Mouse (Mus musculus): ENCODE measurements around the gene Gm44511. TPM values are rescaled to one million over a fixed set of nuclear protein-coding genes. Genes with fewer than 3 reads are reported as not detected.
"Not testable (repeated sequence)": the region's sequence is repeated elsewhere in the genome, so short reads cannot be mapped to it uniquely, and the experiment has no call there.

The Gm44511 gene
- polyA plus RNA-seq, 1 experiment from 2014 or later = 0.38 TPM

DNA sequence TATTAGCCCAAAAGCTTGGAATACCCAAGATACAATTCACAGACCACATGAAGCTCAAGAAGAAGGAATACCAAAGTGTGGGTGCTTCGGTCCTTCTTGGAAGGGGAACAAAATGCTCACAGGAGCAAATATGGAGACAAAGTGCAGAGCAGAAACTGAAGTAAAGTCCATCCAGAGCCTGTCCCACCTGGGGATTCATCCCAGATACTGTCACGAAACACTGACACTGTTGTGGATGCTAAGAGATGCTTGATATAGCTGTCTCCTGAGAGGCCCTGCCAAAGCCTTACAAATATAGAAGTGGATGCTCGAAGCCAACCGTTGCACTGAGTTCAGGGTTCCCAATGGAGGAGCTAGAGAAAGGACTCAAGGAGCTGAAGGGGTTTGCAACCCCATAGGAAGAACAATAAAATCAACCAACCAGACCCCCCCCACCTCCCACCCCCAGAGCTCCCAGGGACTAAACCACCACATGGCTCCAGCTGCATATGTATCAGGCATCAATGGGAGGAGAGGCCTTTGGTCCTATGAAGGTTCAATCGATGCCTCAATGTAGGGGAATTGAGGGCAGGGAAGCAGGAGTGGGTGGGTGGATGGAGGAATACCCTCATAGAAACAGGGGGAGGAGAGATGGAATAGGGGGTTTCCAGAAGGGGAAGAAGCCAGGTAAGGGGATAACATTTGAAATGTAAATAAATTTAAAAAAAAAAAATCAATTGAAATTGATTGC is 66.7 kb downstream of the Gm44511 start:
- Histone ChIP-seq H3K9ac (ENCODE audit: low read depth, low read length) (no peak overlapping the region), H3K9me3 (ENCODE audit: control insufficient read depth, low read length) (no peaks in the 10 kb centered on the region), H3K27me3 (replicated peaks; ENCODE audit: control insufficient read depth, insufficient read depth, low read length) (no peaks in the 10 kb centered on the region), H3K4me2 (ENCODE audit: low read depth, low read length) (no peak overlapping the region), H3K27ac (ENCODE audit: low read length) (no peak overlapping the region), H3K4me1 (ENCODE audit: control insufficient read depth, insufficient read depth, low read length) (0 out of 2 replicates have a peak, but pooled peaks cover 4% of the 10 kb centered on the region), H3K36me3 (ENCODE audit: control insufficient read depth, insufficient read depth, low read length) (no peaks in the 10 kb centered on the region), H3K4me3 (ENCODE audit: low read length) (no peak overlapping the region)
- no peak for ATAC-seq
- WGBS = 83% methylated on average over 5 of the region's 5 CpGs

- 26% methylated on average over 4 of the region's 4 CpGs for WGBS
- ATAC-seq = peak; percentile 19
- H3K27me3 ChIP-seq (replicated peaks; ENCODE audit: control insufficient read depth, insufficient read depth, low read length); H3K4me3 ChIP-seq (ENCODE audit: low read length); H3K4me1 ChIP-seq (ENCODE audit: control insufficient read depth, insufficient read depth, low read length); H3K9me3 ChIP-seq (ENCODE audit: control insufficient read depth, low read length); H3K9ac ChIP-seq (ENCODE audit: low read depth, low read length); H3K36me3 ChIP-seq (ENCODE audit: control insufficient read depth, insufficient read depth, low read length); H3K27ac ChIP-seq (ENCODE audit: low read length); H3K4me2 ChIP-seq (ENCODE audit: low read depth, low read length): not testable (repeated sequence)
These were observed 70.7 kb downstream of the Gm44511 start for GRCm38 (mm10) chr6:128755402-128755763.

GRCm38 (mm10) chr6:128754748-128755401 is 71.2 kb downstream of the Gm44511 start:
- Histone ChIP-seq H3K27ac (ENCODE audit: low read length) (peak overlapping the region; percentile 73), H3K4me2 (ENCODE audit: low read depth, low read length) (peak overlapping the region; percentile 32; the same call in 1 of the 2 replicates)
- not testable (repeated sequence) for H3K9ac ChIP-seq (ENCODE audit: low read depth, low read length); H3K36me3 ChIP-seq (ENCODE audit: control insufficient read depth, insufficient read depth, low read length); H3K27me3 ChIP-seq (replicated peaks; ENCODE audit: control insufficient read depth, insufficient read depth, low read length); H3K4me1 ChIP-seq (ENCODE audit: control insufficient read depth, insufficient read depth, low read length); H3K9me3 ChIP-seq (ENCODE audit: control insufficient read depth, low read length); H3K4me3 ChIP-seq (ENCODE audit: low read length)
- peak; percentile 75 for ATAC-seq
- 55% methylated on average over 12 of the region's 12 CpGs for WGBS

GRCm38 (mm10) chr6:128754265-128754664 is 71.8 kb downstream of the Gm44511 start:
- peak; percentile 79 for ATAC-seq
- WGBS = 33% methylated on average over 10 of the region's 10 CpGs
- H3K27me3 ChIP-seq (replicated peaks; ENCODE audit: control insufficient read depth, insufficient read depth, low read length); H3K36me3 ChIP-seq (ENCODE audit: control insufficient read depth, insufficient read depth, low read length); H3K4me3 ChIP-seq (ENCODE audit: low read length); H3K9me3 ChIP-seq (ENCODE audit: control insufficient read depth, low read length); H3K4me1 ChIP-seq (ENCODE audit: control insufficient read depth, insufficient read depth, low read length): not testable (repeated sequence)
- peak overlapping the region; percentile 73 for H3K27ac ChIP-seq (ENCODE audit: low read length)
- H3K4me2 ChIP-seq (ENCODE audit: low read depth, low read length) = peak overlapping the region; percentile 32; the same call in 1 of the 2 replicates
- H3K9ac ChIP-seq (ENCODE audit: low read depth, low read length) = peak overlapping the region; percentile 59; the same call in 1 of the 2 replicates

- WGBS = 31% methylated on average over 8 of the region's 8 CpGs
- H3K9me3 ChIP-seq (ENCODE audit: control insufficient read depth, low read length); H3K4me1 ChIP-seq (ENCODE audit: control insufficient read depth, insufficient read depth, low read length); H3K4me3 ChIP-seq (ENCODE audit: low read length); H3K36me3 ChIP-seq (ENCODE audit: control insufficient read depth, insufficient read depth, low read length); H3K27me3 ChIP-seq (replicated peaks; ENCODE audit: control insufficient read depth, insufficient read depth, low read length): not testable (repeated sequence)
- Histone ChIP-seq H3K27ac (ENCODE audit: low read length) (peak overlapping the region; percentile 73; the same call in 1 of the 2 replicates), H3K4me2 (ENCODE audit: low read depth, low read length) (peak overlapping the region; percentile 32; the same call in 1 of the 2 replicates), H3K9ac (ENCODE audit: low read depth, low read length) (peak overlapping the region; percentile 59; the same call in 1 of the 2 replicates)
- ATAC-seq = peak; percentile 91
These were observed 72.4 kb downstream of the Gm44511 start for GRCm38 (mm10) chr6:128753610-128754224.

- not testable (repeated sequence) for H3K9ac ChIP-seq (ENCODE audit: low read depth, low read length); H3K27me3 ChIP-seq (replicated peaks; ENCODE audit: control insufficient read depth, insufficient read depth, low read length); H3K27ac ChIP-seq (ENCODE audit: low read length); H3K9me3 ChIP-seq (ENCODE audit: control insufficient read depth, low read length); H3K4me2 ChIP-seq (ENCODE audit: low read depth, low read length); H3K4me3 ChIP-seq (ENCODE audit: low read length); H3K4me1 ChIP-seq (ENCODE audit: control insufficient read depth, insufficient read depth, low read length); H3K36me3 ChIP-seq (ENCODE audit: control insufficient read depth, insufficient read depth, low read length); ATAC-seq
- WGBS = 77% methylated on average over 6 of the region's 6 CpGs
These were observed 79.1 kb downstream of the Gm44511 start for GRCm38 (mm10) chr6:128747006-128747405.

DNA sequence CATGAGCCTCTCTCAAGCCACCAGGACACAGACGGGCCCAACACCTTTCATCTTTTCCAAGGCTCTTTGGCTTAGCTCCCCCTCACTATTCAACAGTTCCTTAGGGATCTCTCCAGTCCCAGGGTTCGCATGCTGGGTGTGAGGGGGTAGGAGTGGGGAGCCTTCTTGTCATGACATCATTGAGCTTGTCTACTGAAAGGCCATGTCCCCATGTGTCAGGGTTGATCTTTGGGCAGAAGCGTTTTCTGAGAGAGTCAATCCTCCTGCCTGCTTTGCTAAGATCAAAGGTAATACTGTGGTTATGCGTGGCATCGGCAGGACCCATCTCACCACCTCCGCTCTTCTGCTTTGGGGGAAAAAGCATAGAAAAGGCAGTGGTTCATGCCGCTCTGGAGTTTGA is 88.7 kb downstream of the Gm44511 start:
- Histone ChIP-seq H3K36me3 (ENCODE audit: control insufficient read depth, insufficient read depth, low read length) (no peaks in the 10 kb centered on the region), H3K4me2 (ENCODE audit: low read depth, low read length) (no peak overlapping the region), H3K9me3 (ENCODE audit: control insufficient read depth, low read length) (no peaks in the 10 kb centered on the region), H3K27ac (ENCODE audit: low read length) (no peak overlapping the region), H3K9ac (ENCODE audit: low read depth, low read length) (no peak overlapping the region), H3K4me3 (ENCODE audit: low read length) (no peak overlapping the region), H3K4me1 (ENCODE audit: control insufficient read depth, insufficient read depth, low read length) (no peaks in the 10 kb centered on the region), H3K27me3 (replicated peaks; ENCODE audit: control insufficient read depth, insufficient read depth, low read length) (no peaks in the 10 kb centered on the region)
- WGBS = 85% methylated on average over 7 of the region's 7 CpGs
- no peak for ATAC-seq

GRCm38 (mm10) chr6:128736100-128736499 is 90.0 kb downstream of the Gm44511 start:
- no peak for ATAC-seq
- H3K4me2 ChIP-seq (ENCODE audit: low read depth, low read length) = no peak overlapping the region
- no peak overlapping the region for H3K27ac ChIP-seq (ENCODE audit: low read length)
- no peaks in the 10 kb centered on the region for H3K36me3 ChIP-seq (ENCODE audit: control insufficient read depth, insufficient read depth, low read length)
- H3K27me3 ChIP-seq (replicated peaks; ENCODE audit: control insufficient read depth, insufficient read depth, low read length) = no peaks in the 10 kb centered on the region
- no peak overlapping the region for H3K4me3 ChIP-seq (ENCODE audit: low read length)
- no peak overlapping the region for H3K9ac ChIP-seq (ENCODE audit: low read depth, low read length)
- H3K4me1 ChIP-seq (ENCODE audit: control insufficient read depth, insufficient read depth, low read length) = no peaks in the 10 kb centered on the region
- no peaks in the 10 kb centered on the region for H3K9me3 ChIP-seq (ENCODE audit: control insufficient read depth, low read length)

GRCm38 (mm10) chr6:128734896-128735295 is 91.2 kb downstream of the Gm44511 start:
- no peak overlapping the region for H3K9ac ChIP-seq (ENCODE audit: low read depth, low read length)
- no peak overlapping the region for H3K4me2 ChIP-seq (ENCODE audit: low read depth, low read length)
- no peaks in the 10 kb centered on the region for H3K9me3 ChIP-seq (ENCODE audit: control insufficient read depth, low read length)
- H3K4me1 ChIP-seq (ENCODE audit: control insufficient read depth, insufficient read depth, low read length) = no peaks in the 10 kb centered on the region
- H3K4me3 ChIP-seq (ENCODE audit: low read length) = no peak overlapping the region
- no peak for ATAC-seq
- no peak overlapping the region for H3K27ac ChIP-seq (ENCODE audit: low read length)
- H3K27me3 ChIP-seq (replicated peaks; ENCODE audit: control insufficient read depth, insufficient read depth, low read length) = no peaks in the 10 kb centered on the region
- H3K36me3 ChIP-seq (ENCODE audit: control insufficient read depth, insufficient read depth, low read length) = no peaks in the 10 kb centered on the region

Data from intestine, embryonic 16.5 days (tissue).